Mouse (Mus musculus): ENCODE data around the gene Krt14. TPM values are rescaled to one million over a fixed set of nuclear protein-coding genes. Genes with fewer than 3 reads are reported as not detected.
A peak's percentile ranks its signal among the peaks of the same experiment; 100 is the strongest.

The Krt14 gene
- polyA plus RNA-seq, 1 experiment from 2014 or later: 1,243 TPM

DNA sequence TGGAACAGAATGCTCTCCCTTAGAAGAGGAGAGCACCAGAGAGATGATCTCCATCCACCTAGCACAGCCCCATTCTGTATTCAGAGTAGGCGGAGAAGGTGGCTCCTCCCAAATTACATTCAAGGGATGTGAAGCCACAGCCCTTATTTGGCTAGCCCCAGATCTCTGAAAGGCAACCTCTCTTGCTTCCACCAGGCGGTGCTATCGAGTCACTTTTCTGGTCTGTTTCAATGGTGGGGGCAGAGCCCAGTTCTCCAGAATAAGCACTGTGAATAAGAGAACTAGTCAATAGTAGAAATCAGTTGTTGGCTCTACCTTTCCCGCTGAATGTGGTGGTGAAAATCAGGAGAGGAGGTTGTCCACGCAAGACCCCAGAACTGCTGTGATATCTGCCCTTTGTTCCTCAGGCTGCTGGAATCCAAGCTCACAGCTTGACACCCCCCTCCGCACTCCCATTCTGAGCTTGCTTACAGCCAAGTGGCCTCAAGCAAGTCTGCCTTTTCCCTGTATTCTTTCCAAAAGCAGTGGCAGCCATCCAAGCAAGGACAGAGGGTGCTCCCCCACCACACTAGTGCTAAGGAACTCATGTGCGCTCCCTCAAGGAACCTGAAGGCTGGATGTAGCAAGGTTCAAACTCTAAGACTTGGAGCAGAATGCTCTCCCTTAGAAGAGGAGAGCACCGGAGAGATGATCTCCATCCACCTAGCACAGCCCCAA, 7.1 kb downstream of the Krt14 start:
- no peaks in the 10 kb centered on the region for H3K9me3 ChIP-seq
- 0 out of 2 replicates have a peak, but pooled peaks have one; percentile 6 for ATAC-seq (ENCODE audit: insufficient number of reproducible peaks, low FRiP score, low TSS enrichment, low read depth)
- WGBS: 39% methylated on average over 8 of the region's 8 CpGs
- H3K36me3 ChIP-seq: no peaks in the 10 kb centered on the region
- no peak overlapping the region for H3K4me3 ChIP-seq
- no peak overlapping the region for H3K27ac ChIP-seq
- no peak overlapping the region for H3K9ac ChIP-seq
- no peaks in the 10 kb centered on the region for H3K4me1 ChIP-seq
- H3K27me3 ChIP-seq: no peaks in the 10 kb centered on the region
- no peak overlapping the region for H3K4me2 ChIP-seq

DNA sequence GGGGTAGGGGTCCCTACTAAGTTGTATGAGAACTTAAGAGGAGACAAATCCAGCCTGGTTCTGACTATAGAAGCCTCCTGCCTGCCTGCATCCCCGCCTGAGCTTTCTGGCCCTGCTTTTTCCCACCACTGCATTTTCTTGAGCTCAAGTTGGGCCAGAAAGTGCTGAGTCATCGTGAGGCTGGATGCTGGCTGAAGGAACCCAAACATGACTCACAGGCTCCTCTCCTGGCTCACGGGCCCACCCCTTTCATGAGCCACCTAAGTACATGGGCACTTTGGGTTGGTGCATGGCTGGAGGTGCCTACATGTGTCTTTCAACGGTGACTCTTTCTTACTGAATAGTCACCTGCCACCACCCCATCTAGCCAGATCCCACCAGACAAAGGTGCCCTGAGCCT, 8.7 kb downstream of the Krt14 start:
- Histone ChIP-seq H3K27me3 (0 out of 2 replicates have a peak, but pooled peaks cover under 1% of the 10 kb centered on the region), H3K4me2 (no peak overlapping the region), H3K36me3 (no peaks in the 10 kb centered on the region), H3K4me3 (no peak overlapping the region), H3K9ac (no peak overlapping the region), H3K9me3 (no peaks in the 10 kb centered on the region), H3K4me1 (no peaks in the 10 kb centered on the region), H3K27ac (no peak overlapping the region)
- no peak for ATAC-seq (ENCODE audit: insufficient number of reproducible peaks, low FRiP score, low TSS enrichment, low read depth)
- WGBS: 63% methylated on average over 4 of the region's 4 CpGs

DNA sequence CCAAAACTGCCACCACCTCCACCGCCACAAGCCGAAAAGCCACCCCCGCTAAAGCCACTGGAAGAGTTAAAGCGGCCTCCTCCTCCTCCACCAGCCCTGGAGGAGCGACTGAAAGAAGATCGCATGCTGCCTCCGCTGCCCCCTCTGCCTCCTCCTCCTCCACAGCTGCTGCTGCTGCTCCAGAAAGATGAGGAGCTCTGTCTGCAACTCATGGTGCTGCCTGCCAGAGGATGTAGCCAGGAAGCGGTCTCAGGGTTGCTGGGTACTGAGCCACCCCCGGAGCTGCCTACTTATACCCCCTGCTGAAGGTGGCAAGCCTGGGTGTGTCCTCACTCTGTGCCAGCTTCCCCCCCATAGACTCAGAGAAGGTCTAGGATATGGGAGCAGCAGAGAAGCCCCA, 14.4 kb downstream of the Krt14 start, which contains the start of gene Krt9:
Gene Krt9, minus strand, starts transcription at position 255 of the 400 bp plus-strand sequence.
- Histone ChIP-seq H3K9me3 (no peaks in the 10 kb centered on the region), H3K36me3 (no peaks in the 10 kb centered on the region), H3K9ac (no peak within 1 kb of the TSS), H3K4me2 (no peak within 1 kb of the TSS), H3K27me3 (0 out of 2 replicates have a peak, but pooled peaks cover 8% of the 10 kb centered on the region), H3K4me3 (no peak within 1 kb of the TSS), H3K27ac (no peak within 1 kb of the TSS), H3K4me1 (no peaks in the 10 kb centered on the region)
- no peak for ATAC-seq (ENCODE audit: insufficient number of reproducible peaks, low FRiP score, low TSS enrichment, low read depth)
- 39% methylated on average over 9 of the region's 9 CpGs for WGBS

DNA sequence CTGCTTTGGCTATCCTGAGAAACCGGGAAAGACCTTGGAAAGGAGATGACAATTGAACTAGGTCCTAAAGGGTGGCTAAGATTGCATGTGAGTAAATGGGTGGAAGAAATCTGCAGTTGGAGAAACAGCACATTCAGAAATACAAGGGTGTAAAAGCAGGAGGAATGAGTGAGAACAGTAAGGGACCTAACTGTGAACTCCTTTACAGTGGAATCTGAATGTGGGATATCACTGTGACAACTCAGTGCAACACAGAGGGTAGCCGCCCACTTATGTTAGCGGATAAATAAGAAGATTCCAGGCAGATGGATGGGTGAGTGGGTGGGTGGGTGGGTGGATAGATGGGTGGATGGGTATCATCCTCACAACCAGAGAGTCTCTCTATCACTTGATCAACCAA, 15.5 kb downstream of the Krt14 start:
- Histone ChIP-seq H3K9ac (no peak overlapping the region), H3K9me3 (no peaks in the 10 kb centered on the region), H3K4me2 (no peak overlapping the region), H3K36me3 (no peaks in the 10 kb centered on the region), H3K4me1 (no peaks in the 10 kb centered on the region), H3K27me3 (0 out of 2 replicates have a peak, but pooled peaks cover 8% of the 10 kb centered on the region), H3K27ac (no peak overlapping the region), H3K4me3 (no peak overlapping the region)
- WGBS: 89% methylated on average over 3 of the region's 3 CpGs
- ATAC-seq (ENCODE audit: insufficient number of reproducible peaks, low FRiP score, low TSS enrichment, low read depth): no peak

DNA sequence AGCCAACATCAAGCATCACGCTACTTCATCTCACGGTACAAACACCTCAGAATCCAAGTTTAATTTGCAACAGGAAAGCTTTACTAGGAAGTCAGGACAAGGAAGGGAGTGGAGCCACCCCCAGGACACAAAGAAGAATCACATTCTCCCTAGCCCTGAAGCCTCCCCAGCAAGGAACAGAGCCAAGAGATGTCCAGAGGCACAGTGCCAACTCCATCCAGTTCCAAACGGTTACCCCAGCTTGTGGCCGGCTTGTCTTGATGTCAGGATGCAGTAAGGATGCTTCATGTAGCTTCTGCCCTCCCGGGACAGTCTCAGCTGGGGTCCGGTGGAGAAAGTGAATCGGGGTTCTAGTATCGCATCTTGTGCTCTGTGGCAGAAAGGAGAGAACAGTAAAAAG, 20.6 kb downstream of the Krt14 start:
- Histone ChIP-seq H3K4me3 (no peak overlapping the region), H3K36me3 (no peaks in the 10 kb centered on the region), H3K27me3 (no peaks in the 10 kb centered on the region), H3K9me3 (no peaks in the 10 kb centered on the region), H3K4me1 (no peaks in the 10 kb centered on the region), H3K4me2 (no peak overlapping the region), H3K27ac (no peak overlapping the region), H3K9ac (no peak overlapping the region)
- no peak for ATAC-seq (ENCODE audit: insufficient number of reproducible peaks, low FRiP score, low TSS enrichment, low read depth)
- WGBS: 82% methylated on average over 8 of the region's 8 CpGs

DNA sequence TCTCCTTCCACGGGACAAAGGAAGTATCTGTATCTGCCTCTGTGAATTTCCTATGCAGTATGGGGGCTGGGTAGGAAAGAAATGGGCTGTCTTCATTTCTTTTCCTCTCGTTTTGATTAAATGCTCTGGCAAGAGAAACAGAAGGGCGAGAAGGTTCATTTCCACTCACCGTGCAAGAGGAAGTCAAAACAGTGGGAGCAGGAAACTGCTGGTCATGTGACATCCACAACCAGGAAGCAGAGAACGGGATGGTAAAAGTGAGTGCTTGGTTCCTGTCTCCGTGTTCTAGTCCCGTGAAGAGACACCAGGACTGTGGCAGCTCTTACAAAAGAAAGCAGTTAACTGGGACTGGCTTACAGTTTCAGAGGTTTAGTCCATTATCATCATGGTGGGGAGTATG, 25.6 kb downstream of the Krt14 start:
- Histone ChIP-seq H3K4me1 (no peaks in the 10 kb centered on the region), H3K4me3 (no peak overlapping the region), H3K27me3 (no peaks in the 10 kb centered on the region), H3K36me3 (no peaks in the 10 kb centered on the region), H3K9me3 (no peaks in the 10 kb centered on the region), H3K9ac (no peak overlapping the region), H3K4me2 (no peak overlapping the region), H3K27ac (no peak overlapping the region)
- WGBS: 67% methylated on average over 7 of the region's 7 CpGs
- ATAC-seq (ENCODE audit: insufficient number of reproducible peaks, low FRiP score, low TSS enrichment, low read depth): no peak

DNA sequence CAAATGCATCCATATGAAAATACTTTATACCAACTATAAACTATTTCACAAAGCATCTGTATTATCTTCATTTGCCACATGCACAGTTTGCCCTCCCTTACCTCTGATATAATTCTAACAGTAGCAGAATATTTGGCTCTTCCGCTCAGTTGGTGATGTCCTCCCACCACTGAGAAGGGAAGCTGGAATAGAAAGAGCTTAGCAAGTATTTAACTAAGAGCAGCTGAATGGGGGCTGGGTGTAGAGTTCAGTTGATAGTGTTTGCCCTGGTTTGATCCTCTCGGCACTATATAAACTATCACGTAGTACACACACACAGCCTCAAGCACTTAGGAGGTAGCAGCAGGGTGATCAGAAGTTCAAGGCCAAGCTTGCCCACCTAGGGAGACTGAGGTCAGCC, 28.1 kb downstream of the Krt14 start:
- Histone ChIP-seq H3K27ac (no peak overlapping the region), H3K4me3 (no peak overlapping the region), H3K9me3 (no peaks in the 10 kb centered on the region), H3K4me2 (no peak overlapping the region), H3K9ac (no peak overlapping the region), H3K27me3 (no peaks in the 10 kb centered on the region), H3K4me1 (no peaks in the 10 kb centered on the region), H3K36me3 (no peaks in the 10 kb centered on the region)
- no peak for ATAC-seq (ENCODE audit: insufficient number of reproducible peaks, low FRiP score, low TSS enrichment, low read depth)
- WGBS: 72% methylated on average over 3 of the region's 3 CpGs

DNA sequence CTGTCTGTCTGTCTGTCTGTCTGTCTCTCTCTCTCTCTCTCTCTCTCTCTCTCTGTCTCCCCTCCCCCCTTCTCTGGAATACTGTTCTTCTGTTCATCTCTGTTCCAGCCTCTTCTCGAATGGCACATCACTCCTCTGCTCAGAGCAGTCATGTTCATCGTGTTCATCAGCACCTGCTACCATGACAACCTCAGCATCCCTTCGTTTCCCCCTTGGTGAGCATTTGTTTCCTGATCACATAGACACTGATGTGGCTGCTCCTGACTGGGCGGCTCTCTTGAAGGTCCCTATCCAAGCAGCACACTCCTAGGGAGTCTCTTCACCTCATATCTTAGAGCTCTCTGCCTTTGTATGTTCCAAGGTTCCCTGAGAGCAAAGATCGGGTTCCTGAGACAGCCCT, 29.0 kb downstream of the Krt14 start:
- WGBS: 83% methylated on average over 5 of the region's 5 CpGs
- Histone ChIP-seq H3K9ac (no peak overlapping the region), H3K9me3 (no peaks in the 10 kb centered on the region), H3K27ac (no peak overlapping the region), H3K4me2 (no peak overlapping the region), H3K36me3 (no peaks in the 10 kb centered on the region), H3K4me3 (no peak overlapping the region), H3K4me1 (no peaks in the 10 kb centered on the region), H3K27me3 (no peaks in the 10 kb centered on the region)
- no peak for ATAC-seq (ENCODE audit: insufficient number of reproducible peaks, low FRiP score, low TSS enrichment, low read depth)

DNA sequence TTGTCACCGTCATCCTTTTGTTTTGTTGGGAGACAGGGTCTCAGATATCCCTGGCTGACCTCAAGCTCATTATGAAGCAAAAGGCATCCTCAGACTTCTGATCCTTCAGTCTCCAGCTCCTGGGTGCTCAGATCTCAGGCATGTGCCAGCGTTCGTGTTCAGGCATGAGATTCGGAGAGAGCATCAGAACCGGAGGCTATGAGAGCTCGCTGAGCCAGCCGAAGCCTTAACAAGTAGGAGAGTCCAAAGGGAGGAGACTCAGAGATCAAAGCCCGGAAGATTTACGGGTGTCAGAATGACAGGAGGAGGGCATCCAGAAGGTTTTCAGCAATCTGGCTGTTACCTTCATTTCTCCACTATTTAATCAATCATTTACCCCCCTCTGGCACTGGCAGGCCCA, 30.6 kb downstream of the Krt14 start:
- Histone ChIP-seq H3K9ac (no peak overlapping the region), H3K27me3 (no peaks in the 10 kb centered on the region), H3K36me3 (no peaks in the 10 kb centered on the region), H3K27ac (no peak overlapping the region), H3K4me2 (no peak overlapping the region), H3K9me3 (no peaks in the 10 kb centered on the region), H3K4me3 (no peak overlapping the region), H3K4me1 (no peaks in the 10 kb centered on the region)
- whole genome bisulfite sequencing: 36% methylated on average over 9 of the region's 9 CpGs
- ATAC-seq (ENCODE audit: insufficient number of reproducible peaks, low FRiP score, low TSS enrichment, low read depth): no peak

DNA sequence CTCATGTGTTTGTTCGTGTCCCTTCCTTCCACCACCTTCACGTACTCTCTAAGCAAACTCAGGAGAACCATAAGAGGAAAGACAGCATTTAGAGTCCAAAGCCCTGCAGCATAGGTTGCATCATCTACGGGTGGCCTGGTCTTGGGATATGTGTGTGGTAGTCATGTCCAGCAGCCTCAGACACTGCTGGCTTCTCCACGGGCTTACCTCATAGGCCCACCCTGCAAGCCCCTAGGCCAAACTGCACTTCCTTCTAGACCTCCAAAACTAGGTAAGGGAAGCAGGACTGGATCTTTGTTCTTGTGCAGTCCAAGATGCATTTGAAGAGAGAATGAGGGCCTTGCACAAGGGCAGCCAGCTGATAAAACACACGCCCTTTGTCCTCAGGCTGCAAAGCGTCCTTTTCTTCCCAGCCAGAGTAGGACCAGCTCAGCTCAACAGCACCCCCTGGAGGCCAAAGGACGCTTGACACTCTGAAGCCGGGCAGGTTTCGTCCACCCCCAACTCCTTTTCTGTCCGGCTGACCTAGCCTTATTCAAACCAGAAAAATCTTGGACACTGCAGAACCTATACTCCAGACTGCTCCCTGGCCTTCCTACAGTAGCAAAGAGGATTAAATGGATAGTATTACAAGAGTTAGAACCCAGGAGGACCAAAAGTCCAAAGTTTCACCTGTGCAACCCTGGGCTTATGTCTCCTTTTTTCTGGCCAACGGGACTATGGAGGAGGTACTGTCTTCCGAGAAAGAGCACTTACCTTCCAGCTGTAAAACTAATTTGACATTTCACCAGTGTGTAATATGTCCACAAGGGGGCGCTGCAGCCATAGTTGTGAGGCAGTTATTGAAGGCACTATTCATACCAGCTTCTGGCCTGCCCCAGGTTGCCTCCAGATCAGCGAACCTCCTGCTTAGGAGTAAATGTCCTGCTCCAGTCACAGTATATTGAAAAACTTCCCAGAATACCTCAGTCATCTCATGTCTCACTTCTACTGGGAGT, 38.3 kb downstream of the Krt14 start:
- Histone ChIP-seq H3K4me3 (no peak overlapping the region), H3K9ac (no peak overlapping the region), H3K27ac (no peak overlapping the region), H3K9me3 (no peaks in the 10 kb centered on the region), H3K4me2 (no peak overlapping the region), H3K27me3 (no peaks in the 10 kb centered on the region), H3K4me1 (peaks cover 12% of the 10 kb centered on the region), H3K36me3 (no peaks in the 10 kb centered on the region)
- 30% methylated on average over 14 of the region's 14 CpGs for WGBS
- ATAC-seq (ENCODE audit: insufficient number of reproducible peaks, low FRiP score, low TSS enrichment, low read depth): no peak

DNA sequence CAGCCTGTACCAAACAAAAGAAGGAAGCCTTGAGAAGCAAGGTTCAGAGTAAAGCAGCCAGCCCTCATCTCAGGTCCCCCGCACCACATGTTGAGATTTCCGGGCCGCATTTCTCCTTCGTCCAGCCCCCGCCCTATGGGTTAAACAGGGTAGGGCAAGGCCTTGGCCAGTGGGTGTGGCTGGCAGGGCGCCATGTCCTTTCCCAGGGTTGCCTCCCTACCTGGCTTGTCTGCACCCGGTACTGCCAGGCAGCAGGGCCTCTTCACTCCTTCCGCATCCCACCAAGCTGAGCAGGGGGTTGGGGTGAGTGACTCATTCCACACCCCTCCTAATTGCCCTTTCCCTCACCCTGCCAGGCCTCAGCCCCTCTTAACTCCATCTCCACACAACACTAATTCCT, 39.3 kb downstream of the Krt14 start:
- WGBS: 65% methylated on average over 8 of the region's 8 CpGs
- no peak overlapping the region for H3K27ac ChIP-seq

DNA sequence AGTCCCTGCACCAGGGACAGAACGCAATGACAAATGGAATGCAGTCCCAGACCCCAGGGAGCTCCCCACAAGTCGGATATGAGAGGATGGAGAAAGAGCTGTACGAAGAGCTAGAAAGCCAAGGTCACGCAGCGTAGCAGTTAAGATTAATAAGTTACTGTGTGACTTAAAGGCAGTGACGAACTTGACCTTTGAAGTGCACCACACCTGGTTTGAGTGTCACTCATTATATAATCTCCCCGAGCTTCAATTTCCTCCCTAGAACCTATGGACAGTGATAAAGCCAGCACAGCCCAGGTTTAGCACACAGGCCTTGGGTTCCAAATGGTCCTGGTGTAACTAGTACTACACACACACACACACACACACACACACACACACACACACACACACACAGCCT, 43.0 kb downstream of the Krt14 start:
- no peaks in the 10 kb centered on the region for H3K27me3 ChIP-seq
- no peaks in the 10 kb centered on the region for H3K36me3 ChIP-seq
- no peaks in the 10 kb centered on the region for H3K9me3 ChIP-seq
- no peak overlapping the region for H3K27ac ChIP-seq
- H3K9ac ChIP-seq: no peak overlapping the region
- ATAC-seq (ENCODE audit: insufficient number of reproducible peaks, low FRiP score, low TSS enrichment, low read depth): no peak
- H3K4me2 ChIP-seq: no peak overlapping the region
- 40% methylated on average over 7 of the region's 7 CpGs for WGBS
- H3K4me3 ChIP-seq: no peak overlapping the region
- H3K4me1 ChIP-seq: peaks cover 12% of the 10 kb centered on the region

More for the DNA sequence above, 39.3 kb downstream of the Krt14 start:
- no peaks in the 10 kb centered on the region for H3K27me3 ChIP-seq
- H3K9ac ChIP-seq: no peak overlapping the region
- H3K4me1 ChIP-seq: peaks cover 12% of the 10 kb centered on the region
- H3K4me2 ChIP-seq: no peak overlapping the region
- ATAC-seq (ENCODE audit: insufficient number of reproducible peaks, low FRiP score, low TSS enrichment, low read depth): no peak
- no peaks in the 10 kb centered on the region for H3K36me3 ChIP-seq
- H3K4me3 ChIP-seq: no peak overlapping the region
- no peaks in the 10 kb centered on the region for H3K9me3 ChIP-seq

Measured in limb, embryonic 15.5 days (tissue).